Mouse (Mus musculus): ENCODE data around the gene Ina.
A peak's percentile ranks its signal among the peaks of the same experiment; 100 is the strongest.

Gene Ina

DNA sequence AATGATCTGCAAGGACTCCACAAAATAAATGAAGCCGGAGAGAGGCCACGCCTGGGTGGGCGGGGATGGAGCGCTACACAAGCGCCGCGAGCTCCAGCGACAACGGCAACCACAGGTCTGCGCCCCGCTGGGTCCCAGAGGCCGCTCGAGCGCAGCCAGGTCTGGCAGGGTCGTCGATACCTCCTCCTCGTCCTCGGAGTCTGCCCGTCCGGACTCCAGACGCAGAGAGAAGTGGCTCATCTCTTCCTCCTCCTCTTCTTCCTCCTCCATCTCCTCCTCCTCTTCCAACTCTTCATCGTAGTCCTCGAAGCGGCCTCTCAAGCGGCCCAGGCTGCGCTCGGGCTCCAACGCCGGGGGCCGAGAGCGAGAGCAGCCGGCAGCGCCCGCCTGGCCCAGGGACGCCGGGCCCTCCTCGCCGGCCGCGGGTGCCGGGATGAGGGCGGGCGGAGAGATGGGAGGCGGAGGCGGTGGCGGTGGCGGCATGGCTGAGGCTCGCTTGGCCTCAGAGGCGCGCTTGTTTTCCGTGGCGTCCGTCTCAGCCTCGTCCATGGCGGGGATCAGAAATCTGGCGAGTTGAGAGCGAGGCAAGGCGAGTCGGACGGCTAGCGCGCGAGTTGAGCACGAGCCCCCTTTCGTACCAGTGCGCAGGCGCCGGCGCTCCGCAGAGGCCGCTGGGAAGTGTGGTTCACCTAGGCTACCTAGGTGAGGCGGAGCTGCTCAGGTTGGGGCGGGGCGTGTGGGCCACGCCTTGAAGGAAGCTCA, 36.0 kb downstream of the Ina start, which contains the start of gene Pcgf6:
TSS of gene Pcgf6 (minus strand) at position 636 of the 762 bp plus-strand sequence.
- DNase-seq (ENCODE audit: low read depth in 1 of 2, low spot score in 2 of 2) = peak in 1 of 2 experiments; percentile 14

DNA sequence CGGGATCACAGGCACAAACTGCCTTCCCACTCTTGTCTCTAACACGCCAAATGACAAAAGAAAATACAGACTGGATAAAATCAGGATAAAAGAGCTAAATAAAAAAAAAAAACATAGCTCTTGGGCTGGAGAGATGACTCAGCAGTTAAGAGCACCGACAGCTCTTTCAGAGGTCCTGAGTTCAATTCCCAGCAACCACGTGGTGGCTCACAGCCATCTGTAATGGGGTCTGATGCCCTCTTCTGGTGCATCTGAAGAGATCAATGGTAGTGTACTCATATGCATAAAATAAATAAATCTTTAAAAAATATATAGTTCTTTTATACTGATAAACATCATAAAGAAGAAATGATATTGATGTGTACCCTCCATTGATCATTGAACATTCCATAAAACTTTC, 38.4 kb downstream of the Ina start:
- DNase-seq (ENCODE audit: low read depth in 1 of 2, low spot score in 2 of 2) = no peak

DNA sequence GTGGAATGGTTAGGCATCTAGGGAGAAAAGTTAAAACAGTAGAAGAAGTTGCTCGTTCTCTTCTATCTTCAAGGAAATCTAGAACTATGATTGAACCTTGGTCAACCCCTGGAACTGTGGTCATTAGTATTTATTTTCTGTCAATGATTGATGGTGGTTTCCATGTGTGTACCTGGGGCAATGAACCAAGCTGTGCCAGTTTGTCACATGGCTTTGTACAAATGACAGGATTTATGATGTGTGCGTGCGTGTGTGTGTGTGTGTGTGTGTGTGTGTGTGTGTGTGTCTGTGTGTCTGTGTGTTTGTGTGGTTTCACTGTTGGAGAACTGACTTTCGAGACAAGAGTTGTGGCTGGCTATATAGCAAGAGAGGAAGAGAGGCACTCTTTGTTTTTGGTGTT, 39.0 kb downstream of the Ina start:
- DNase-seq (ENCODE audit: low read depth in 1 of 2, low spot score in 2 of 2) = no peak

DNA sequence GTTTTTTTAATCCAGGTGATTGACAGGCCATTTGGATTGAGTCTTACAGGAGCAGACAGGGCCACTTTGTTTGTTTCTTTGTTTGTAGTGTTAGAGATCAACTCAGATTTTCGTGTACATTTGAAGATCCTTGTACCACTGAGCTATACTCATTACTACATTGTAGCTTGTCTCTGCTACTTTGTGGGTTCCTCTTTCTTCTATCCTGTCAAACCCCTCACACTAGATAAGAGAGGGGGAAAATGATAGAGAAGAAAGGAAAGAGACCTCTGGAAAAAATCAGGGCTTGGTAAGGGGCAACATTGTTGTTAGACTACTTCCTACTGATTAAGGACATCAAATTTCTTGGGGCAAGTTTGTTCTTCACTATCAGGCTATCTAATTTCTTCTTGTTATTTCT, 43.2 kb downstream of the Ina start:
- DNase-seq (ENCODE audit: low read depth in 1 of 2, low spot score in 2 of 2) = no peak

DNA sequence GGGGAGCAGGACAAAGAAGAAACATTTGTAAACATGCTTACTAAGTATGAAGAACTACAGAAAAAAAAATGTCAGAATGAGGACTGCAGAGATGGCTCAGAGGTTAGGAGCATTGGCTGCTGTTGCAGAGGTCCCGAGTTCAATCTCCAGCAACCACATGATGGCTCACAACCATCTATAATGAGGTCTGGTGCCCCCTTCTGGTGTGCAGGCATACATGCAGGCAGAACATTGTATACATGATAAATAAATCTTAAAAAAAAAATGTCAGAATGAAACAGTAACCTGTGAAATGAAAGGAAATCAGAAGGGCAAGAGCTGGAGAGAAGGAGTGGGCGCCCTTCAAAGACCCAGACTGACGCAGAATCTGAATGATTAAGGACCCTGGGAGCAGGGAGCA, 51.4 kb downstream of the Ina start:
- no peak for DNase-seq (ENCODE audit: low read depth in 1 of 2, low spot score in 2 of 2)

DNA sequence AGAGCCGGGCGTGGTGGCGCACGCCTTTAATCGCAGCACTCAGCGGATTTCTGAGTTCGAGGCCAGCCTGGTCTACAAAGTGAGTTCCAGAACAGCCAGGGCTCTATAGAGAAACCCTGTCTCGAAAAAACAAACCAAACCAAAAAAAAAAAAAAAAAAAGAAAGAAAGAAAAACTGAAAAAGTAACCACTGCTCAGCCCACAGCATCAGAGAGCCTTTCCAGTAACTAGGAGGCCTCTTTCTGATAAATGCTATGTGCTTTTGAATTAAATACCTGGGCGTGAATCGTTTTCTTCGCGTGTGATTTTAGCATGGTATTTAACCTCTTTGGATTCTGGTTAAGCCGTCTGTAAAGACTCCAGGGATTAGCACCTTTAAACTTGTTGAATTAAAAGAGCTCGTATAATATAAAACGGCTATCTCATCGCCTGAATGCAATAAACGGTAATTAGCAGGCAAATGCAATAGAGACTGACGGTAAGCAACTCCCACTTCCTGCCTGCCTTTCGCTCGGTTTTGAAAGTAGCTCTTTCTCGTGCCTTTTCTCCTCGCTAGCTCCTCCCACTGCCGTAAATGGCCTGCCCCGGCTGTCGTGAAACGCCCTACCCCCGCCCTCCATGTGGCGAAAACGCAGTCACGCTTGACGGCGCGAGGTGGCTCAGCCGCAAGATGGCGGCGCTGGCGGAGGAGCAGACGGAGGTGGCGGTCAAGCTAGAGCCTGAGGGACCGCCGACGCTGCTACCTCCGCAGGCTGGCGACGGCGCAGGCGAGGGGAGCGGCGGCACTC, 52.8 kb downstream of the Ina start, which contains the start of gene Taf5:
TSS of gene Taf5 (plus strand) at position 651 of the 787 bp plus-strand sequence.
- peak; percentile 91 to 97 for DNase-seq (ENCODE audit: low read depth in 1 of 2, low spot score in 2 of 2)

DNA sequence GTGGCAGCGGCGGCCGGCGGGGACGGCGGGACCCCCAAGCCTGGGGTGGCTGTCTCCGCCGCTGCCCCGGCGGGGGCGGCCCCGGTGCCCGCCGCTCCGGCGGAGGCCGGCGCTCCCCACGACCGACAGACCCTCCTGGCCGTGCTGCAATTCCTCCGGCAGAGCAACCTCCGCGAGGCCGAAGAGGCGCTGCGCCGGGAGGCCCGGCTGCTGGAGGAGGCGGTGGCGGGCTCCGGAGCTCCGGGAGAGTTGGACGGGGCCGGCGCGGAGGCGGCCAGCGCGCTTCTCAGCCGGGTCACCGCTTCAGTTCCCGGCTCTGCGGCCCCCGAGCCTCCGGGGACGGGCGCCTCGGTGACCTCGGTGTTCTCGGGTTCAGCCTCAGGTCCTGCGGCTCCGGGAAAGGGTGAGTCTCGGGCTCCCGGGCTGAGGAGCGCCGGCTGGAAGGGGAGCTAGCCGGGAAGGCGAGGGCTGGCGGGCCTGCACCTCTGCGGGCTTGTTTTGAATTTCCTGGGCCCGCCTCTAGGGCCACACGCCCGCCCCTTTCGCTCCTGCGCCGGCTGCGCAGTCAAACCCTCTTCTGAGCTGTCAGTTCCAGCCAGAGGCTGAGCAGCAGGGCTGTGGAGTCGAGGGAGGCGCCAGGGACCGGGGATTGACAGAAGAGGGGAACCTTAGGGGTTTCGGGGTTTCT, 53.6 kb downstream of the Ina start:
- DNase-seq (ENCODE audit: low read depth in 1 of 2, low spot score in 2 of 2) = peak; percentile 66
